Mouse (Mus musculus) embryonic facial prominence, embryonic 12.5 days (tissue): ENCODE data around the gene Nav1. TPM values are rescaled to one million over a fixed set of nuclear protein-coding genes. Genes with fewer than 3 reads are reported as not detected.
"Not testable (repeated sequence)": the region's sequence is repeated elsewhere in the genome, so short reads cannot be mapped to it uniquely, and the experiment has no call there.

ENCODE experiments used
- ATAC-seq: fragments of 200-750 bp; cut with Nextera tagmentation; 2 replicates; pipeline ENCODE4 v1.8.0; 2017; ENCODE audit not compliant: insufficient number of reproducible peaks, insufficient read depth, low FRiP score, low TSS enrichment
- H3K27ac ChIP-seq: fragments of 300-500 bp; sonication (generic); 2 replicates; pipeline ENCODE4 v1.5.1; 2016; ENCODE audit warnings: mild to moderate bottlenecking
- H3K27me3 ChIP-seq: fragments of 300-500 bp; sonication (generic); 2 replicates; pipeline ENCODE4 v1.6.1; 2016; ENCODE audit warnings: mild to moderate bottlenecking, moderate library complexity
- H3K36me3 ChIP-seq: fragments of 300-500 bp; sonication (generic); 2 replicates; pipeline ENCODE4 v1.6.1; 2016; ENCODE audit warnings: mild to moderate bottlenecking
- H3K4me1 ChIP-seq: fragments of 300-500 bp; sonication (generic); 2 replicates; pipeline ENCODE4 v1.6.1; 2016
- H3K4me2 ChIP-seq: fragments of 300-500 bp; sonication (generic); replicated peaks from 2 replicates; pipeline ENCODE4 v1.6.1; 2016; ENCODE audit warnings: mild to moderate bottlenecking, moderate library complexity
- H3K4me3 ChIP-seq: fragments of 300-500 bp; sonication (generic); 2 replicates; pipeline ENCODE4 v1.5.1; 2016; ENCODE audit warnings: mild to moderate bottlenecking
- H3K9ac ChIP-seq: fragments of 300-500 bp; sonication (generic); 2 replicates; pipeline ENCODE4 v1.6.1; 2016; ENCODE audit warnings: mild to moderate bottlenecking, moderate library complexity
- H3K9me3 ChIP-seq: fragments of 300-500 bp; sonication (generic); 2 replicates; pipeline ENCODE4 v1.6.1; 2016; ENCODE audit warnings: mild to moderate bottlenecking, moderate library complexity
- WGBS: fragments of 180-500 bp; shearing (Covaris S2); methylation state at CpG from one replicate; pipeline ENCODE4 v1.1.7; 2016; 5-methylcytosine and 5-hydroxymethylcytosine counted together
- polyA plus RNA-seq: library from polyadenylated mRNA; unstranded; fragments of >200 nt; fragmentation: Nextera tagmentation; extraction: Ambion mirVana; gene quantifications from 2 replicates; pipeline ENCODE4 v1.2.1, GENCODE M21; 2016

Nav1 gene
- polyA plus RNA-seq, 1 experiment from 2014 or later, result 18.6 TPM

GRCm38 (mm10) chr1:135492406-135492805 lies 114.7 kb downstream of the Nav1 start:
- H3K9me3 ChIP-seq, result no peaks in the 10 kb centered on the region
- H3K27me3 ChIP-seq, result no peaks in the 10 kb centered on the region
- H3K9ac ChIP-seq, result no peak overlapping the region
- peaks cover 49% of the 10 kb centered on the region for H3K4me1 ChIP-seq
- H3K36me3 ChIP-seq, result no peaks in the 10 kb centered on the region
- no peak for ATAC-seq
- H3K4me3 ChIP-seq, result no peak overlapping the region
- no peak overlapping the region for H3K4me2 ChIP-seq
- 78% methylated on average over 10 of the region's 10 CpGs for WGBS
- no peak overlapping the region for H3K27ac ChIP-seq

- 49% methylated on average over 9 of the region's 10 CpGs for WGBS
- H3K4me1 ChIP-seq, result peaks cover 48% of the 10 kb centered on the region
- no peak overlapping the region for H3K4me3 ChIP-seq
- no peak overlapping the region for H3K4me2 ChIP-seq
- ATAC-seq, result no peak
- no peak overlapping the region for H3K9ac ChIP-seq
- no peaks in the 10 kb centered on the region for H3K27me3 ChIP-seq
- H3K9me3 ChIP-seq, result no peaks in the 10 kb centered on the region
- H3K27ac ChIP-seq, result no peak overlapping the region
- no peaks in the 10 kb centered on the region for H3K36me3 ChIP-seq
Observed at GRCm38 (mm10) chr1:135490931-135491666, 116.0 kb downstream of the Nav1 start.

GRCm38 (mm10) chr1:135488879-135489278 lies 118.2 kb downstream of the Nav1 start:
- WGBS, result 5% methylated on average over 9 of the region's 9 CpGs
- Histone ChIP-seq H3K27ac (peak overlapping the region; percentile 69), H3K9me3 (no peaks in the 10 kb centered on the region), H3K4me2 (0 out of 2 replicates have a peak overlapping the region, but pooled peaks have one; percentile 19), H3K4me1 (peaks cover 40% of the 10 kb centered on the region), H3K27me3 (no peaks in the 10 kb centered on the region), H3K9ac (no peak overlapping the region), H3K36me3 (0 out of 2 replicates have a peak, but pooled peaks cover 3% of the 10 kb centered on the region), H3K4me3 (no peak overlapping the region)
- ATAC-seq, result no peak

- no peak overlapping the region for H3K27ac ChIP-seq
- no peak for ATAC-seq
- no peaks in the 10 kb centered on the region for H3K27me3 ChIP-seq
- 0 out of 2 replicates have a peak, but pooled peaks cover 3% of the 10 kb centered on the region for H3K36me3 ChIP-seq
- H3K4me2 ChIP-seq, result no peak overlapping the region
- H3K9ac ChIP-seq, result no peak overlapping the region
- no peak overlapping the region for H3K4me3 ChIP-seq
- no peaks in the 10 kb centered on the region for H3K9me3 ChIP-seq
- WGBS, result 83% methylated on average over 7 of the region's 7 CpGs
- peaks cover 26% of the 10 kb centered on the region for H3K4me1 ChIP-seq
Observed at GRCm38 (mm10) chr1:135485179-135485578, 121.9 kb downstream of the Nav1 start.

- H3K9ac ChIP-seq, ATAC-seq, H3K36me3 ChIP-seq, H3K27ac ChIP-seq, H3K4me3 ChIP-seq, H3K9me3 ChIP-seq, H3K27me3 ChIP-seq, H3K4me2 ChIP-seq: not testable (repeated sequence)
- H3K4me1 ChIP-seq, result peaks cover 22% of the 10 kb centered on the region
- WGBS, result 73% methylated on average over 9 of the region's 9 CpGs
Observed at GRCm38 (mm10) chr1:135484503-135485051, 122.5 kb downstream of the Nav1 start.

GRCm38 (mm10) chr1:135483971-135484370 lies 123.1 kb downstream of the Nav1 start:
- H3K27me3 ChIP-seq, result no peaks in the 10 kb centered on the region
- no peak overlapping the region for H3K4me2 ChIP-seq
- no peaks in the 10 kb centered on the region for H3K9me3 ChIP-seq
- H3K9ac ChIP-seq, result no peak overlapping the region
- 95% methylated on average over 6 of the region's 6 CpGs for WGBS
- no peak for ATAC-seq
- no peak overlapping the region for H3K27ac ChIP-seq
- H3K36me3 ChIP-seq, result 0 out of 2 replicates have a peak, but pooled peaks cover 3% of the 10 kb centered on the region
- peaks cover 16% of the 10 kb centered on the region for H3K4me1 ChIP-seq
- H3K4me3 ChIP-seq, result no peak overlapping the region

GRCm38 (mm10) chr1:135482666-135483065 lies 124.4 kb downstream of the Nav1 start:
- Histone ChIP-seq H3K9ac (no peak overlapping the region), H3K4me1 (peaks cover 9% of the 10 kb centered on the region; the same call in 1 of the 2 replicates), H3K27me3 (no peaks in the 10 kb centered on the region), H3K36me3 (0 out of 2 replicates have a peak, but pooled peaks cover 3% of the 10 kb centered on the region), H3K4me2 (no peak overlapping the region), H3K9me3 (no peaks in the 10 kb centered on the region), H3K27ac (no peak overlapping the region), H3K4me3 (no peak overlapping the region)
- WGBS, result 87% methylated on average over 1 of the region's 1 CpGs
- no peak for ATAC-seq

- WGBS, result 88% methylated on average over 9 of the region's 9 CpGs
- no peak for ATAC-seq
Observed at GRCm38 (mm10) chr1:135481656-135482055, 125.4 kb downstream of the Nav1 start.

GRCm38 (mm10) chr1:135480815-135481214 lies 126.3 kb downstream of the Nav1 start:
- no peak overlapping the region; the same call in 1 of the 2 replicates for H3K27ac ChIP-seq
- H3K9ac ChIP-seq, result no peak overlapping the region
- peaks cover 5% of the 10 kb centered on the region; the same call in 1 of the 2 replicates for H3K4me1 ChIP-seq
- 64% methylated on average over 3 of the region's 3 CpGs for WGBS
- no peak overlapping the region for H3K4me2 ChIP-seq
- no peaks in the 10 kb centered on the region for H3K27me3 ChIP-seq
- ATAC-seq, result no peak
- H3K36me3 ChIP-seq, result 0 out of 2 replicates have a peak, but pooled peaks cover 3% of the 10 kb centered on the region
- H3K9me3 ChIP-seq, result no peaks in the 10 kb centered on the region
- no peak overlapping the region for H3K4me3 ChIP-seq

More at GRCm38 (mm10) chr1:135481656-135482055, 125.4 kb downstream of the Nav1 start:
- Histone ChIP-seq H3K36me3 (0 out of 2 replicates have a peak, but pooled peaks cover 3% of the 10 kb centered on the region), H3K9me3 (no peaks in the 10 kb centered on the region), H3K9ac (no peak overlapping the region), H3K4me1 (peaks cover 5% of the 10 kb centered on the region; the same call in 1 of the 2 replicates), H3K27ac (no peak overlapping the region), H3K27me3 (no peaks in the 10 kb centered on the region), H3K4me2 (no peak overlapping the region), H3K4me3 (no peak overlapping the region)

GRCm38 (mm10) chr1:135475571-135475895 lies 131.6 kb downstream of the Nav1 start:
- ATAC-seq, result no peak
- WGBS, result 66% methylated on average over 7 of the region's 7 CpGs

GRCm38 (mm10) chr1:135474861-135475570 lies 132.1 kb downstream of the Nav1 start:
- no peak for ATAC-seq
- H3K9ac ChIP-seq, result 0 out of 2 replicates have a peak overlapping the region, but pooled peaks have one; percentile 10

More at GRCm38 (mm10) chr1:135475571-135475895, 131.6 kb downstream of the Nav1 start:
- Histone ChIP-seq H3K4me3 (no peak overlapping the region), H3K4me1 (peaks cover 17% of the 10 kb centered on the region), H3K27me3 (no peaks in the 10 kb centered on the region), H3K36me3 (peaks cover 19% of the 10 kb centered on the region), H3K9me3 (no peaks in the 10 kb centered on the region), H3K27ac (peak overlapping the region; percentile 50; the same call in 1 of the 2 replicates), H3K9ac (0 out of 2 replicates have a peak overlapping the region, but pooled peaks have one; percentile 10), H3K4me2 (no peak overlapping the region)

More at GRCm38 (mm10) chr1:135474861-135475570, 132.1 kb downstream of the Nav1 start:
- Histone ChIP-seq H3K27me3 (no peaks in the 10 kb centered on the region), H3K4me3 (no peak overlapping the region), H3K4me1 (peaks cover 14% of the 10 kb centered on the region), H3K4me2 (no peak overlapping the region), H3K9me3 (no peaks in the 10 kb centered on the region), H3K36me3 (peaks cover 24% of the 10 kb centered on the region), H3K27ac (peak overlapping the region; percentile 50; the same call in 1 of the 2 replicates)
- WGBS, result 45% methylated on average over 15 of the region's 15 CpGs
